Mouse (Mus musculus): Measurements from ENCODE around the gene Pkd1.

GRCm38 (mm10) chr17:24593992-24594890 is 44.6 kb downstream of the Pkd1 start:
- TF ChIP-seq MAZ (IDR thresholded peaks at IDR 0.05; ENCODE audit: low read depth, low read length), result no peak
- TF ChIP-seq GABPA (IDR thresholded peaks at IDR 0.05; ENCODE audit: insufficient replicate concordance, low read depth, low read length), result no peak
- no peak for TF ChIP-seq CTCF (conservative IDR thresholded peaks at IDR 0.05 in 1 of 2, IDR thresholded peaks at IDR 0.05 in 1 of 2; ENCODE audit: low read depth in 2 of 2, low read length in 2 of 2)
- TF ChIP-seq JUND (conservative IDR thresholded peaks at IDR 0.05; ENCODE audit: low read depth, low read length), result no peak
